Mouse (Mus musculus) forebrain, embryonic 10.5 days (tissue): Measurements from ENCODE around the gene Emilin2. TPM values are rescaled to one million over a fixed set of nuclear protein-coding genes. Genes with fewer than 3 reads are reported as not detected.
A peak's percentile ranks its signal among the peaks of the same experiment; 100 is the strongest.

Experiments
- DNase-seq: peaks from one replicate; pipeline ENCODE4 v3.0.0-alpha.2; 2017; ENCODE audit warnings: low spot score; ENCODE audit errors: extremely low spot score
- H3K27ac ChIP-seq: fragments of 300-500 bp; sonication (generic); 2 replicates; pipeline ENCODE4 v1.5.1; 2016; ENCODE audit warnings: mild to moderate bottlenecking
- H3K27me3 ChIP-seq: fragments of 300-500 bp; sonication (generic); 2 replicates; pipeline ENCODE4 v1.6.1; 2016; ENCODE audit warnings: mild to moderate bottlenecking; ENCODE audit not compliant: poor library complexity, severe bottlenecking
- H3K36me3 ChIP-seq: fragments of 300-500 bp; sonication (generic); replicated peaks from 2 replicates; pipeline ENCODE4 v1.6.1; 2016; ENCODE audit warnings: mild to moderate bottlenecking, moderate library complexity
- H3K4me1 ChIP-seq: fragments of 300-500 bp; sonication (generic); 2 replicates; pipeline ENCODE4 v1.6.1; 2016
- H3K4me3 ChIP-seq: fragments of 300-500 bp; sonication (generic); 2 replicates; pipeline ENCODE4 v1.5.1; 2016; ENCODE audit warnings: mild to moderate bottlenecking, moderate library complexity
- H3K9me3 ChIP-seq: fragments of 300-500 bp; sonication (generic); 2 replicates; pipeline ENCODE4 v1.6.1; 2016; ENCODE audit warnings: mild to moderate bottlenecking, moderate library complexity
- whole genome bisulfite sequencing: fragments of 180-500 bp; shearing (Covaris S2); methylation state at CpG from one replicate; pipeline ENCODE4 v1.1.7; 2016; 5-methylcytosine and 5-hydroxymethylcytosine counted together
- polyA plus RNA-seq: library from polyadenylated mRNA; unstranded; fragments of >200 nt; fragmentation: Nextera tagmentation; extraction: Ambion mirVana; gene quantifications from 2 replicates; pipeline ENCODE4 v1.2.1, GENCODE M21; 2016

Gene Emilin2
- polyA plus RNA-seq, 1 experiment from 2014 or later, result 19.7 TPM

DNA sequence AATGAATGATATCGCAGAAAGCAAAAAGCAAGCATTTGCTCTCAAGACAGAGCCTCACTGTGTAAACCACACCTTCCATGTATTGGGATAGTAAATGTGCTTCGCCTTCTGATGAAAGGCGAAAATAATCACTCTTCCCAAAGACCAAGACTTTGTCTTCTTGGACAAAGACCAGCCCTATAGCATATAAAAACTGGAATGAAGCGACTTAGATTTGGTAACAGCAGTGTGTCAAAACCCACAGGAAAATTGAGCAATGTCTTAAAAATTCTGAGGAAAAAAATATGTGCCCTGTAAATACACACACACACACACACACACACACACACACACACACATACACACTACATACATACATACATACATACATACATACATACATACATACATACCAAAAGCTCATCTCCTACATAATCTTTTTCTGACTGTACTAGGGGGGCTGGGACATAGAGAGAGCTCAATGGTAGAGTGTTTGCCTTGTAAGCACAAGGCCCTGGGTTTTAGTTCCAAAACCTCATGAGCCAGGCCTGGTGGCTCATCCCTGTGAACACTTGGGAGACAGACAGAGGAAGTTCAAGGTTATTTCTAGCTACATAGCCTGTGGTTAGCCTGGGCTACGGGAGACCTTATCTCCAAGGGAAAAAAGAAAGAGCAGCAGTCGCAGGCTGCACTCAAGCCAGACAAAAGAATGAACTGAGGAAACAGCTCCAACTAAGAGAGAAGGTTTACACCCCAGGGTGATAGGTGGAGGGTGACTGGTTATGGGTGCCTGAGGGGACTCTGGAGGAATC, 33.9 kb downstream of the Emilin2 start:
- H3K9me3 ChIP-seq, result no peaks in the 10 kb centered on the region; the same call in 1 of the 2 replicates
- no peaks in the 10 kb centered on the region for H3K4me1 ChIP-seq
- H3K27ac ChIP-seq, result no peak overlapping the region
- H3K36me3 ChIP-seq, result peaks cover 35% of the 10 kb centered on the region
- no peaks in the 10 kb centered on the region for H3K27me3 ChIP-seq
- no peak for DNase-seq
- H3K4me3 ChIP-seq, result no peak overlapping the region
- WGBS, result 94% methylated on average over 6 of the region's 6 CpGs

- Histone ChIP-seq H3K36me3 (peaks cover 42% of the 10 kb centered on the region), H3K4me1 (no peaks in the 10 kb centered on the region), H3K9me3 (no peaks in the 10 kb centered on the region; the same call in 1 of the 2 replicates), H3K4me3 (no peak overlapping the region), H3K27ac (no peak overlapping the region), H3K27me3 (no peaks in the 10 kb centered on the region)
- WGBS, result 91% methylated on average over 10 of the region's 10 CpGs
- DNase-seq, result no peak
Measured at GRCm38 (mm10) chr17:71276771-71277170, 35.0 kb downstream of the Emilin2 start.

GRCm38 (mm10) chr17:71273901-71274300, 37.9 kb downstream of the Emilin2 start:
- H3K4me3 ChIP-seq, result no peak overlapping the region
- H3K27me3 ChIP-seq, result no peaks in the 10 kb centered on the region
- H3K9me3 ChIP-seq, result no peaks in the 10 kb centered on the region; the same call in 1 of the 2 replicates
- no peak overlapping the region for H3K27ac ChIP-seq
- peaks cover 37% of the 10 kb centered on the region for H3K36me3 ChIP-seq
- WGBS, result 93% methylated on average over 12 of the region's 12 CpGs
- DNase-seq, result no peak
- no peaks in the 10 kb centered on the region for H3K4me1 ChIP-seq

DNA sequence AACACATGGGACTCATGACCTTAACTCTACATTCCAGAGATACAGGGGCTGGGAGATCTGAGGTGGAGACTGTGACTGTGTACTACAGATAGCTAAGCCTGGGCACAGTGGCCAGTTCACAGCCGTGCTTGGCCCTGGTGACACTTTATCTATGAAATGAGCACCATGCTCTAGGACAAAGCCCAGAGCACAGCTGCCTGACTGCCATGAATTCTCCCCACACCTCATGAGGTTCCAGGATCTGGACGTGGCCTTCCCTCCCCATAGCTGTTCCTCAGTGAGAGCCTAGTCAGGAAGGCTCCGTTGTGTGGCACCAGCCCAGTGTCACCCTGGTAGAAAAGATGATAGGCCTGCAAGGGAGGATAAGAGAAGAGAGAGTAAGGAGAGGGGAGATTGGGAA, 43.2 kb downstream of the Emilin2 start:
- Histone ChIP-seq H3K9me3 (no peaks in the 10 kb centered on the region), H3K27ac (no peak overlapping the region), H3K36me3 (peaks cover 16% of the 10 kb centered on the region), H3K4me3 (no peak overlapping the region), H3K27me3 (no peaks in the 10 kb centered on the region), H3K4me1 (peaks cover 10% of the 10 kb centered on the region)
- no peak for DNase-seq
- 91% methylated on average over 3 of the region's 3 CpGs for WGBS

DNA sequence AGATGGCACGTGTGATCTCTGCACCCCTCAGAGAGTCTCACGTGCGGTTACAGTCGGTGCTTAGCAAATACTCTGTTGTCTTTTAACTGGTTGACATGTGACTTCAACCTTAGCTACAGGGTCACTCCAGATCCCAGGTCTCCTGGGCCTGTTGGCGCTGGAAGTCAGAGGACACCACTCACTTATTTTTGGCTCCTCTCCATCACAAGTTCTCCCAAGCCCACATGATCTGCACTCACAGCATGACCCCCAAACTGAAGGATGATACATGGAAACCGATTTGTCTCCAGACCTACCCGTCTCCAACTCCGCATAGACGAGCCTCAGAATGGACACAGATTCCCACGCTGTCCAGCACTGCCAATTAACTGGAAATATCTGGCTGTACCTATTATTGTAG, 43.6 kb downstream of the Emilin2 start:
- no peaks in the 10 kb centered on the region for H3K9me3 ChIP-seq
- 90% methylated on average over 10 of the region's 10 CpGs for WGBS
- H3K4me1 ChIP-seq, result peaks cover 10% of the 10 kb centered on the region
- H3K27me3 ChIP-seq, result no peaks in the 10 kb centered on the region
- peaks cover 12% of the 10 kb centered on the region for H3K36me3 ChIP-seq
- DNase-seq, result no peak
- H3K4me3 ChIP-seq, result no peak overlapping the region
- H3K27ac ChIP-seq, result 0 out of 2 replicates have a peak overlapping the region, but pooled peaks have one; percentile 8

GRCm38 (mm10) chr17:71267374-71267773, 44.4 kb downstream of the Emilin2 start:
- Histone ChIP-seq H3K27me3 (no peaks in the 10 kb centered on the region), H3K27ac (0 out of 2 replicates have a peak overlapping the region, but pooled peaks have one; percentile 1), H3K9me3 (no peaks in the 10 kb centered on the region), H3K4me3 (no peak overlapping the region), H3K36me3 (peaks cover 5% of the 10 kb centered on the region), H3K4me1 (peaks cover 10% of the 10 kb centered on the region)
- 93% methylated on average over 8 of the region's 8 CpGs for WGBS
- no peak for DNase-seq

DNA sequence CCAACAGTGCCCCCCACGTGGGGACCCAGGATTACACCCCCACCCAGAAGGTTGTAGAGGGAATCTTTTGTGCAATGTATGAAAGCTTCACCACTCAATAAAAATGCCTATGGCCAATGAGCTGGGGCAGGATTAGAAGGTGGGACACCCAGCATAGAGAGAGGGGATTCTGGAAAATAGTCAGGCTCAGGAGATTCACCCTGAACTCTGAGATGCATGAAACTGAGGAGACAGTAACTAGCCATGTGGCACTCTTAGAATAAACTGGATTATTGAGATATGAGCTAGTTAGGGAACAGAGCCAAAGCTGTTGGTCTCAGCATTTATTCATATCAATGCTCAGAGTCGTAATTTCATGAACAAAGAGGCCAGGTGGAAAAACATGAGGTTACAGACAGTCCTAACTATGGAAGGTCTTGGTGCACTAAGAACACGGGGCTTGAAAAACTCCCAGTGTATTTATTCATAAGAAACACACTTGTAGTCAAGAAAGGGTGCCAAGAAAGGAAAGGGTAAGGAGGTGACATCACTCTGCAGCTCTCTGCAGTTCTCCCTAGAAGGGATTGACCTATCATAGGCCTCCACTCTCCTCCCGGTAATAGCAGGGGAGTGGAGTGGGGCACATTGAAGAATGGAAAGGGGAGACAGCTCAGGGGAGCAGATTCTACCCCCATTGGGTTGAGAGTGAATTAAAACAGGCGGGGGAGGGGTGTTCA, 46.3 kb downstream of the Emilin2 start:
- 70% methylated on average over 5 of the region's 5 CpGs for WGBS
- H3K27ac ChIP-seq, result no peak overlapping the region
- no peaks in the 10 kb centered on the region for H3K9me3 ChIP-seq
- peaks cover 10% of the 10 kb centered on the region for H3K4me1 ChIP-seq
- H3K4me3 ChIP-seq, result no peak overlapping the region
- no peaks in the 10 kb centered on the region for H3K27me3 ChIP-seq
- H3K36me3 ChIP-seq, result no peaks in the 10 kb centered on the region
- no peak for DNase-seq

DNA sequence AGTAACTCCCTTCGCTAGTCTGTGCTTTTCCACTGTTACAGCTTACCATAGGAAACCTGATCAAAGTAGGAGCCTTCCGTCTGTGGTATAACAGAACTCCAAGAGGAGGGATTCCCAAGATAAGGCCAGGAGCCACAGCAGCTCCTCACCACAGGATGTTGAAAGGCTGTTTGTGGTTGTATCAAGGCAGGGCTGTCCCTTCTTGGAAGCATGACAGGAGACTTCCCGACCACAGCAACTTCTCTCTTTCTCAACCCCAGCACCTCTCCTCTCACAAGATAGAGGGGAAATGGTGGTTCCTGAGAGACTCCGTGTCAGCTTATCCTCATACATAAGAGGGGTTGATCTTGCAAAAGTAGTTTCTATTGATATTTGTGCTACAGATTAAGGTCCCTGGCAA, 47.0 kb downstream of the Emilin2 start:
- no peak overlapping the region for H3K4me3 ChIP-seq
- no peak for DNase-seq
- H3K9me3 ChIP-seq, result no peaks in the 10 kb centered on the region
- H3K36me3 ChIP-seq, result no peaks in the 10 kb centered on the region
- no peaks in the 10 kb centered on the region for H3K27me3 ChIP-seq
- H3K4me1 ChIP-seq, result peaks cover 14% of the 10 kb centered on the region
- WGBS, result 89% methylated on average over 4 of the region's 4 CpGs
- H3K27ac ChIP-seq, result no peak overlapping the region

DNA sequence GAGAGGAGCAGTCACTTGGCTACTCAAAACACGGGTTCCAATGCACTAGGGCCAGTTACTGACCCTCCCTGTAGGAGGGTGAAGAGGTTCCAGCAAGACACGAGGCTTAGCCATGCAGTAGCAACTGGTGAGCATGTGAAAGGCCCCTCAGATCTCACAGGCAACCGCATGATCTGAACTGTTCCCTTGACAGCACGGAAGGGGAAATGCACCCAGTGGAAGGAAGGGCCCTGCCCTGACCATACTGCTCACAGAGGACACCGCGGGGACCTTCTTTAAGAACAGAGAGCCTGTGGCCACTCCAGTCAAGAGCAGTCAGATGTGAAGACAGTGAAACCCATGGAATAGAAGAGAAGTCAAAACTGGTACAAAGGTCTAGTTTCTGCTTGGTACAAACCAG, 48.6 kb downstream of the Emilin2 start:
- H3K27me3 ChIP-seq, result no peaks in the 10 kb centered on the region
- 86% methylated on average over 6 of the region's 6 CpGs for WGBS
- H3K4me1 ChIP-seq, result peaks cover 18% of the 10 kb centered on the region

DNA sequence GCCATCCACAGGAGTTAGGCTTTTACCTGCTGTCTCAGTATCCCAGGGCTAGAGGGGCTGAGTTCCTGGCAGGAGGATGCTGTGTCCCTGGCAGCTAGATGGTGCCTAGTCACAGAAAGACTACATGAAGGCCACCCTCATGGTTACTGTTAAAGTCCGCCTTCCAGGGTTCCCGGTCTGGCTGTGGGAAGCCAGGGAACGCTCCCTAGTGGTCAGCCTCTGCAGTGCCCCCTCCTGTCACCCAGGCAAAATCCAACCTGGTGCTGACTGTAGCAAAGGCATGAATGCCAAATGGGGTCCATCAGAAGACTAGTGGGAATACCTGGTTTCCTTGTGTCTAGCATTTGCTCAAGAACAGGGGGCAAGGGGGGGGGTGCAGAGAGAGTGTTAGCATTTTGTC, 51.1 kb downstream of the Emilin2 start:
- no peak overlapping the region for H3K27ac ChIP-seq
- DNase-seq, result no peak
- H3K4me1 ChIP-seq, result peaks cover 14% of the 10 kb centered on the region
- H3K27me3 ChIP-seq, result no peaks in the 10 kb centered on the region
- 46% methylated on average over 3 of the region's 3 CpGs for WGBS
- H3K4me3 ChIP-seq, result no peak overlapping the region
- H3K9me3 ChIP-seq, result no peaks in the 10 kb centered on the region
- H3K36me3 ChIP-seq, result peaks cover 9% of the 10 kb centered on the region

More for the DNA sequence above, 48.6 kb downstream of the Emilin2 start:
- H3K9me3 ChIP-seq, result no peaks in the 10 kb centered on the region
- H3K27ac ChIP-seq, result no peak overlapping the region
- no peaks in the 10 kb centered on the region for H3K36me3 ChIP-seq
- H3K4me3 ChIP-seq, result no peak overlapping the region
- no peak for DNase-seq

- H3K4me3 ChIP-seq, result no peak overlapping the region
- H3K9me3 ChIP-seq, result no peaks in the 10 kb centered on the region
- DNase-seq, result no peak
- H3K27ac ChIP-seq, result no peak overlapping the region
- H3K4me1 ChIP-seq, result peaks cover 14% of the 10 kb centered on the region; the same call in 1 of the 2 replicates
- 86% methylated on average over 11 of the region's 11 CpGs for WGBS
- peaks cover 15% of the 10 kb centered on the region for H3K36me3 ChIP-seq
- H3K27me3 ChIP-seq, result no peaks in the 10 kb centered on the region
Measured at GRCm38 (mm10) chr17:71259727-71260126, 52.1 kb downstream of the Emilin2 start.

DNA sequence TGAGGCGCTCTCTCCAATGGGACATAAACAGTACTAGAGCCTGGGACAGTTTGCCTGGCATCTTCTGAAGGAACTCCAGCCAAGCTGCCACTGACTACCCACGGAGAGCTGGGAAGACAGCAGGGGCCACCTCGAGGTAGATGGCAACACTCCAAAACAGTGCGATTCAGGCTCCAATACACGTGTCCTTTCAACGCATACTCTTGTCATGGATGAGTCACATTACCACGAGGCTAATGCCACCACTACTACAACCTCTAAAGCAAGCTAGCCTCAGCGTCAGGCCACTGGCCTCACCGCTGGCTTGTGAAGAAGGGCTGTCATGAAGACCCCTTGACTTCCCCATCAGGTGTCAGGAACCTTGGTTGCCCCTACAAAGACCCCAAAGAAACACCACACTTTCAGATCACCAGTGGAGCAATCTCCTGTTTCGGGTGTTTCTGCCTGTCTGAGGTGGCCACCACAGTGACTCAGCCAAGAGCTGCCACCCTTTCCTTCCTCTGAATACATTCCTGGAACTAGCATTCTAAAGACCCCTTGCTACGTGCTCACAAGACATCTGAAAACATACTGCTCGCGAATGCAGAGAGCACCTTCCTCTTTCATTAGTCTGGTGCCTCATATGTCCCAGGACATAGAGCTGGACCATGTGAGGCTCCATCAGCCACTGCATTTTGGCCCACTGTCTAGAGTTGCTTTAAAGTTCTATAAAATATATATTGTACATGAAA, 54.8 kb downstream of the Emilin2 start:
- H3K27ac ChIP-seq, result peak overlapping the region; percentile 53; the same call in 1 of the 2 replicates
- H3K4me3 ChIP-seq, result no peak overlapping the region
- no peaks in the 10 kb centered on the region for H3K9me3 ChIP-seq
- H3K4me1 ChIP-seq, result peaks cover 18% of the 10 kb centered on the region
- 92% methylated on average over 13 of the region's 13 CpGs for WGBS
- no peak for DNase-seq
- H3K36me3 ChIP-seq, result peaks cover 38% of the 10 kb centered on the region
- no peaks in the 10 kb centered on the region for H3K27me3 ChIP-seq
